Mouse (Mus musculus): ENCODE measurements around the gene Acrbp. TPM values are rescaled to one million over a fixed set of nuclear protein-coding genes. Genes with fewer than 3 reads are reported as not detected.

The Acrbp gene
- polyA plus RNA-seq, 1 experiment, result 0.91 TPM

Small RNAs within 50 kb of the gene (microRNA-seq; reads per million reads assigned to microRNA genes)
- gene Mir7045 (ENCODE audit: borderline microRNAs expressed), result 0.32 reads per million

Other genes starting within 250 kb of the Acrbp start
- gene Spsb2, start 241.0 kb upstream of the Acrbp start, polyA plus RNA-seq (2012; fragmentation: generic; extraction: Trizol), result 24.8 TPM
- 604 TPM for gene Tpi1, start 235.4 kb upstream of the Acrbp start, polyA plus RNA-seq (2012; fragmentation: generic; extraction: Trizol)
- 132 TPM for gene Usp5, start 220.2 kb upstream of the Acrbp start, polyA plus RNA-seq (2012; fragmentation: generic; extraction: Trizol)
- 69.9 TPM for gene Cdca3, start 220.1 kb upstream of the Acrbp start, polyA plus RNA-seq (2012; fragmentation: generic; extraction: Trizol)
- gene Gnb3, start 209.4 kb upstream of the Acrbp start, polyA plus RNA-seq (2012; fragmentation: generic; extraction: Trizol), result not detected
- 1.1 TPM for gene P3h3, start 191.9 kb upstream of the Acrbp start, polyA plus RNA-seq (2012; fragmentation: generic; extraction: Trizol)
- gene Gpr162, start 185.7 kb upstream of the Acrbp start, polyA plus RNA-seq (2012; fragmentation: generic; extraction: Trizol), result 0.05 TPM
- gene Cd4, start 161.5 kb upstream of the Acrbp start, polyA plus RNA-seq (2012; fragmentation: generic; extraction: Trizol), result not detected
- gene Lag3, start 138.0 kb upstream of the Acrbp start, polyA plus RNA-seq (2012; fragmentation: generic; extraction: Trizol), result 0.44 TPM
- 1,903 TPM for gene Ptms, start 129.6 kb upstream of the Acrbp start, polyA plus RNA-seq (2012; fragmentation: generic; extraction: Trizol)
- gene Mlf2, start 118.3 kb upstream of the Acrbp start, polyA plus RNA-seq (2012; fragmentation: generic; extraction: Trizol), result 547 TPM
- gene Cops7a, start 84.2 kb upstream of the Acrbp start, polyA plus RNA-seq (2012; fragmentation: generic; extraction: Trizol), result 165 TPM
- gene Pianp, start 53.0 kb upstream of the Acrbp start, polyA plus RNA-seq (2012; fragmentation: generic; extraction: Trizol), result 1.1 TPM
- 27.8 TPM for gene Zfp384, start 40.5 kb upstream of the Acrbp start, polyA plus RNA-seq (2012; fragmentation: generic; extraction: Trizol)
- gene Ing4, start 9.9 kb upstream of the Acrbp start, polyA plus RNA-seq (2012; fragmentation: generic; extraction: Trizol), result 23.6 TPM
- gene Lpar5, start 18.2 kb downstream of the Acrbp start, polyA plus RNA-seq (2012; fragmentation: generic; extraction: Trizol), result not detected
- gene Chd4, start 46.3 kb downstream of the Acrbp start, polyA plus RNA-seq (2012; fragmentation: generic; extraction: Trizol), result 99.7 TPM
- 132 TPM for gene Nop2, start 82.2 kb downstream of the Acrbp start, polyA plus RNA-seq (2012; fragmentation: generic; extraction: Trizol)
- 18.4 TPM for gene Iffo1, start 95.6 kb downstream of the Acrbp start, polyA plus RNA-seq (2012; fragmentation: generic; extraction: Trizol)
- 7,334 TPM for gene Gapdh, start 116.8 kb downstream of the Acrbp start, polyA plus RNA-seq (2012; fragmentation: generic; extraction: Trizol)
- gene Ncapd2, start 142.0 kb downstream of the Acrbp start, polyA plus RNA-seq (2012; fragmentation: generic; extraction: Trizol), result 78.7 TPM
- 147 TPM for gene Mrpl51, start 142.1 kb downstream of the Acrbp start, polyA plus RNA-seq (2012; fragmentation: generic; extraction: Trizol)
- gene Vamp1, start 165.9 kb downstream of the Acrbp start, polyA plus RNA-seq (2012; fragmentation: generic; extraction: Trizol), result 0.69 TPM
- 2.3 TPM for gene Tapbpl, start 182.2 kb downstream of the Acrbp start, polyA plus RNA-seq (2012; fragmentation: generic; extraction: Trizol)
- 0.07 TPM for gene Cd27, start 187.3 kb downstream of the Acrbp start, polyA plus RNA-seq (2012; fragmentation: generic; extraction: Trizol)
- gene Tuba3a, start 236.4 kb downstream of the Acrbp start, polyA plus RNA-seq (2012; fragmentation: generic; extraction: Trizol), result 0.05 TPM

Data from C2C12 (cell line).